Mouse (Mus musculus) liver, adult 2 months (tissue): ENCODE results near the gene Clic3.

Experiments used
- CTCF ChIP-seq: fragments of 200-500 bp; IDR thresholded peaks from 2 replicates; pipeline ENCODE4 v1.5.1; 2011; ENCODE audit warnings: low read depth, low read length, control low read depth
- POLR2A ChIP-seq: fragments of 200-500 bp; IDR thresholded peaks from 2 replicates; pipeline ENCODE4 v1.6.1; 2011; ENCODE audit warnings: low read length, control low read depth; ENCODE audit not compliant: insufficient read depth; ENCODE audit errors: extremely low read depth

- TF ChIP-seq CTCF (no peak), POLR2A (no peak)
These were observed 47.9 kb downstream of the Clic3 start for GRCm38 (mm10) chr2:25504538-25504937.
